Mouse (Mus musculus) thymus, adult 2 months (tissue): ENCODE measurements around the gene Yipf1. TPM values are rescaled to one million over a fixed set of nuclear protein-coding genes. Genes with fewer than 3 reads are reported as not detected.

Experiments
- DNase-seq: peaks from one replicate; pipeline ENCODE4 v3.0.0; 2021
- H3K27ac ChIP-seq: fragments of 200-500 bp; 2 replicates; pipeline ENCODE4 v1.5.1; 2012; ENCODE audit warnings: low read length, control low read depth; ENCODE audit not compliant: control insufficient read depth, insufficient read depth
- H3K27me3 ChIP-seq: fragments of 200-500 bp; 2 replicates; pipeline ENCODE4 v1.6.1; 2012; ENCODE audit warnings: mild to moderate bottlenecking, low read length, moderate library complexity, mixed read lengths; ENCODE audit not compliant: control insufficient read depth, insufficient read depth
- H3K36me3 ChIP-seq: fragments of 200-500 bp; 2 replicates; pipeline ENCODE4 v1.6.1; 2012; ENCODE audit warnings: mild to moderate bottlenecking, low read length, moderate library complexity; ENCODE audit not compliant: control insufficient read depth, insufficient read depth
- H3K4me1 ChIP-seq: fragments of 200-500 bp; replicated peaks from 2 replicates; pipeline ENCODE4 v1.6.1; 2012; ENCODE audit warnings: low read length; ENCODE audit not compliant: control insufficient read depth, insufficient read depth
- H3K4me3 ChIP-seq: fragments of 200-500 bp; 2 replicates; pipeline ENCODE4 v1.5.1; 2012; ENCODE audit warnings: mild to moderate bottlenecking, low read length, control low read depth, moderate library complexity; ENCODE audit not compliant: control insufficient read depth, insufficient read depth
- CTCF ChIP-seq: fragments of 200-500 bp; IDR thresholded peaks from 2 replicates; pipeline ENCODE4 v1.5.1; 2012; ENCODE audit warnings: mild to moderate bottlenecking, control low read depth, low read length, moderate library complexity, borderline replicate concordance; ENCODE audit not compliant: control insufficient read depth, poor library complexity, insufficient read depth; ENCODE audit errors: extremely low read depth
- POLR2A ChIP-seq: fragments of 200-500 bp; IDR thresholded peaks from 2 replicates; pipeline ENCODE4 v1.6.1; 2012; ENCODE audit warnings: mild to moderate bottlenecking, low read length, control low read depth, moderate library complexity; ENCODE audit not compliant: control insufficient read depth, poor library complexity, insufficient read depth; ENCODE audit errors: extremely low read depth
- WGBS: fragments of 180-500 bp; shearing (Covaris S2); methylation state at CpG from one replicate; pipeline ENCODE4 v1.1.7; 2018; 5-methylcytosine and 5-hydroxymethylcytosine counted together
- polyA plus RNA-seq: library from polyadenylated mRNA; depleted of rRNA; stranded (reverse); fragments of >200 nt; gene quantifications from 2 replicates; pipeline ENCODE4 v1.2.3, GENCODE M21; 2012

Yipf1 gene
- polyA plus RNA-seq, 1 experiment = 57.1 TPM

GRCm38 (mm10) chr4:107286386-107286785, 27.8 kb upstream of the Yipf1 start:
- Histone ChIP-seq H3K4me1 (no peaks in the 10 kb centered on the region), H3K36me3 (peaks cover 5% of the 10 kb centered on the region; the same call in 1 of the 2 replicates), H3K27me3 (no peaks in the 10 kb centered on the region), H3K4me3 (no peak overlapping the region), H3K27ac (no peak overlapping the region)
- WGBS = 96% methylated on average over 8 of the region's 8 CpGs
- TF ChIP-seq POLR2A = no peak
- TF ChIP-seq CTCF = no peak
- no peak for DNase-seq

- DNase-seq = no peak
- no peak for TF ChIP-seq POLR2A
- TF ChIP-seq CTCF = no peak
- Histone ChIP-seq H3K27ac (no peak overlapping the region), H3K4me3 (no peak overlapping the region), H3K36me3 (peaks cover 2% of the 10 kb centered on the region; the same call in 1 of the 2 replicates), H3K27me3 (no peaks in the 10 kb centered on the region), H3K4me1 (no peaks in the 10 kb centered on the region)
- 97% methylated on average over 2 of the region's 2 CpGs for WGBS
These were observed 26.6 kb upstream of the Yipf1 start for GRCm38 (mm10) chr4:107287517-107287916.

GRCm38 (mm10) chr4:107291611-107292272, 22.4 kb upstream of the Yipf1 start:
- Histone ChIP-seq H3K27ac (no peak overlapping the region), H3K27me3 (no peaks in the 10 kb centered on the region), H3K4me1 (no peaks in the 10 kb centered on the region), H3K36me3 (no peaks in the 10 kb centered on the region), H3K4me3 (no peak overlapping the region)
- WGBS = 95% methylated on average over 7 of the region's 7 CpGs
- TF ChIP-seq CTCF (no peak), POLR2A (no peak)
- DNase-seq = no peak

- H3K27me3 ChIP-seq = no peaks in the 10 kb centered on the region
- no peaks in the 10 kb centered on the region for H3K4me1 ChIP-seq
- 87% methylated on average over 4 of the region's 4 CpGs for WGBS
- H3K4me3 ChIP-seq = no peak overlapping the region
- no peaks in the 10 kb centered on the region for H3K36me3 ChIP-seq
- TF ChIP-seq POLR2A (no peak), CTCF (no peak)
- H3K27ac ChIP-seq = no peak overlapping the region
- DNase-seq = no peak
These were observed 21.9 kb upstream of the Yipf1 start for GRCm38 (mm10) chr4:107292273-107292662.

GRCm38 (mm10) chr4:107298071-107298606, 16.0 kb upstream of the Yipf1 start:
- H3K4me3 ChIP-seq = no peak overlapping the region
- H3K36me3 ChIP-seq = no peaks in the 10 kb centered on the region
- TF ChIP-seq POLR2A (no peak), CTCF (no peak)
- H3K27me3 ChIP-seq = no peaks in the 10 kb centered on the region
- WGBS = 94% methylated on average over 8 of the region's 8 CpGs
- DNase-seq = no peak
- H3K4me1 ChIP-seq = peaks cover 13% of the 10 kb centered on the region
- no peak overlapping the region for H3K27ac ChIP-seq

GRCm38 (mm10) chr4:107299779-107300340, 14.3 kb upstream of the Yipf1 start:
- Histone ChIP-seq H3K4me1 (peaks cover 20% of the 10 kb centered on the region), H3K36me3 (no peaks in the 10 kb centered on the region), H3K27me3 (no peaks in the 10 kb centered on the region), H3K4me3 (no peak overlapping the region), H3K27ac (no peak overlapping the region)
- no peak for TF ChIP-seq CTCF
- 98% methylated on average over 7 of the region's 7 CpGs for WGBS
- no peak for DNase-seq

- WGBS = 83% methylated on average over 4 of the region's 4 CpGs
- H3K4me1 ChIP-seq = peaks cover 25% of the 10 kb centered on the region
- DNase-seq = no peak
- no peak overlapping the region for H3K4me3 ChIP-seq
- H3K36me3 ChIP-seq = no peaks in the 10 kb centered on the region
- no peaks in the 10 kb centered on the region for H3K27me3 ChIP-seq
- H3K27ac ChIP-seq = no peak overlapping the region
- TF ChIP-seq POLR2A (no peak), CTCF (no peak)
These were observed 13.8 kb upstream of the Yipf1 start for GRCm38 (mm10) chr4:107300371-107300770.
